Mouse (Mus musculus) cerebellum, adult 2 months (tissue): ENCODE data around the gene Megf8.

Source experiments
- CTCF ChIP-seq: fragments of 200-500 bp; IDR thresholded peaks from 2 replicates; pipeline ENCODE4 v1.5.1; 2011; ENCODE audit warnings: low read depth, mild to moderate bottlenecking, control low read depth, low read length, moderate library complexity, borderline replicate concordance; ENCODE audit not compliant: insufficient read depth
- POLR2A ChIP-seq: fragments of 200-500 bp; IDR thresholded peaks from 2 replicates; pipeline ENCODE4 v1.6.1; 2011; ENCODE audit warnings: low read length, control low read depth, borderline replicate concordance; ENCODE audit not compliant: insufficient read depth

GRCm38 (mm10) chr7:25339329-25339728, 22.4 kb downstream of the Megf8 start:
- TF ChIP-seq POLR2A (no peak), CTCF (no peak)
